Mouse (Mus musculus): ENCODE measurements around the gene Igfn1. TPM values are rescaled to one million over a fixed set of nuclear protein-coding genes. Genes with fewer than 3 reads are reported as not detected.

The Igfn1 gene
- polyA plus RNA-seq, 1 experiment from 2014 or later, result not detected

- H3K4me3 ChIP-seq (ENCODE audit: low read depth, low read length), result no peak overlapping the region
- ATAC-seq (ENCODE audit: insufficient read depth), result no peak
- H3K4me2 ChIP-seq, result no peak overlapping the region
- H3K9me3 ChIP-seq (ENCODE audit: low read depth, low read length), result no peaks in the 10 kb centered on the region
- H3K4me1 ChIP-seq (ENCODE audit: insufficient read depth), result no peaks in the 10 kb centered on the region
- no peak for TF ChIP-seq CTCF (IDR thresholded peaks at IDR 0.05; ENCODE audit: low read depth)
- 62% methylated on average over 18 of the region's 18 CpGs for WGBS
- no peaks in the 10 kb centered on the region; the same call in 1 of the 2 replicates for H3K27me3 ChIP-seq (ENCODE audit: insufficient read depth, low read length)
- H3K9ac ChIP-seq, result no peak overlapping the region
- no peaks in the 10 kb centered on the region for H3K36me3 ChIP-seq (ENCODE audit: insufficient read depth)
- no peak overlapping the region for H3K27ac ChIP-seq (ENCODE audit: low read depth)
- no peak for DNase-seq
These were observed 72.3 kb downstream of the Igfn1 start for GRCm38 (mm10) chr1:135933704-135934293.

DNA sequence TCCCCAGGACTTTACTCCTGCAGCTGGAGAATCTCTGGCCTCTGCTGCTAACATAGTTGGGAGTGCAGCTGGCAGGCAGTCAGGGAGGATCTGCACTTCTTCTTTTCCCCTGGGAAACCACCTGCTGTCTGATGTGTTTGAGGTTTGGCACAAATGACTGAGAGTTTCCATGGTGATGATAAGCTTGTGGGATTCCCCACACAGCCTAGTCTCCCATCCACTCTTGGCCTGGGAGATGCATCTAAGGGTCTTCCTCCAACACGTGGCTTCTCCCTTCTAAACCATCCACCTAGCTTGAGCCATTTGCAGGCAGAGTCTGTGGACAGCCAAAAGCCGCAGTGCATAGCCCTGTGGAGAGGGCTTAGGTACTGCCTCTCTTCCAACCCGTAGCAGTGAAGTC lies 76.3 kb downstream of the Igfn1 start:
- no peak overlapping the region for H3K27ac ChIP-seq (ENCODE audit: low read depth)
- H3K4me3 ChIP-seq (ENCODE audit: low read depth, low read length), result no peak overlapping the region
- no peak overlapping the region for H3K4me2 ChIP-seq
- no peaks in the 10 kb centered on the region for H3K4me1 ChIP-seq (ENCODE audit: insufficient read depth)
- H3K9ac ChIP-seq, result no peak overlapping the region
- H3K27me3 ChIP-seq (ENCODE audit: insufficient read depth, low read length), result no peaks in the 10 kb centered on the region; the same call in 1 of the 2 replicates
- 63% methylated on average over 3 of the region's 3 CpGs for WGBS
- DNase-seq (no peak), ATAC-seq (ENCODE audit: insufficient read depth) (no peak)
- no peaks in the 10 kb centered on the region for H3K9me3 ChIP-seq (ENCODE audit: low read depth, low read length)
- H3K36me3 ChIP-seq (ENCODE audit: insufficient read depth), result no peaks in the 10 kb centered on the region
- no peak for TF ChIP-seq CTCF (IDR thresholded peaks at IDR 0.05; ENCODE audit: low read depth)

DNA sequence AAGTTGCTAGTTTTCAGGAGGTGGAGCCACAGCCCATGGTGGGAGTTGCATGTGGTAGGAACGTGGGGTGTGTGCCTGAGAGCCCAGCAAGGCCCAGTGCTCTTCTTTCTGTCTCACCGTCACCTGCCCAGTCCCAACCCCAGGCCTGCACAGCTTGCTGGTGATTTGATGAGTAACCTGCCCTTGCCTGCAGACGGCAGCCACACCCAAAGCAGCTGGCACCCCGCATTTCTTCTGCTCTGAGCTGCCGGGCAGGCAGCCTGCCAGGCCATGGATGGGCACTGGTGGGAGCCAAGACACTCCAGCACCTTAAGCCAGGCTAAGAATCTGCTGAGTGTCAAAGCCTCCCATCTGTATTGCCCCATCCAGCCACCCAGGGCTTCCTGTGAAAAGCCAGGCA lies 80.3 kb downstream of the Igfn1 start:
- Histone ChIP-seq H3K27ac (ENCODE audit: low read depth) (no peak overlapping the region), H3K9ac (no peak overlapping the region), H3K4me1 (ENCODE audit: insufficient read depth) (no peaks in the 10 kb centered on the region), H3K27me3 (ENCODE audit: insufficient read depth, low read length) (peaks cover 23% of the 10 kb centered on the region; the same call in 1 of the 2 replicates), H3K36me3 (ENCODE audit: insufficient read depth) (no peaks in the 10 kb centered on the region), H3K4me3 (ENCODE audit: low read depth, low read length) (no peak overlapping the region), H3K4me2 (no peak overlapping the region), H3K9me3 (ENCODE audit: low read depth, low read length) (no peaks in the 10 kb centered on the region)
- 54% methylated on average over 5 of the region's 5 CpGs for whole genome bisulfite sequencing
- DNase-seq (no peak), ATAC-seq (ENCODE audit: insufficient read depth) (no peak)
- TF ChIP-seq CTCF (IDR thresholded peaks at IDR 0.05; ENCODE audit: low read depth), result no peak

- WGBS, result 68% methylated on average over 5 of the region's 5 CpGs
- no peak for TF ChIP-seq CTCF (IDR thresholded peaks at IDR 0.05; ENCODE audit: low read depth)
- no peak overlapping the region for H3K27ac ChIP-seq (ENCODE audit: low read depth)
- no peak overlapping the region for H3K4me3 ChIP-seq (ENCODE audit: low read depth, low read length)
- no peak overlapping the region for H3K9ac ChIP-seq
- H3K4me2 ChIP-seq, result no peak overlapping the region
- peaks cover 36% of the 10 kb centered on the region for H3K27me3 ChIP-seq (ENCODE audit: insufficient read depth, low read length)
- H3K9me3 ChIP-seq (ENCODE audit: low read depth, low read length), result no peaks in the 10 kb centered on the region
- H3K4me1 ChIP-seq (ENCODE audit: insufficient read depth), result no peaks in the 10 kb centered on the region
- no peaks in the 10 kb centered on the region for H3K36me3 ChIP-seq (ENCODE audit: insufficient read depth)
- ATAC-seq (ENCODE audit: insufficient read depth) (no peak), DNase-seq (no peak)
These were observed 81.7 kb downstream of the Igfn1 start for GRCm38 (mm10) chr1:135924377-135924994.

DNA sequence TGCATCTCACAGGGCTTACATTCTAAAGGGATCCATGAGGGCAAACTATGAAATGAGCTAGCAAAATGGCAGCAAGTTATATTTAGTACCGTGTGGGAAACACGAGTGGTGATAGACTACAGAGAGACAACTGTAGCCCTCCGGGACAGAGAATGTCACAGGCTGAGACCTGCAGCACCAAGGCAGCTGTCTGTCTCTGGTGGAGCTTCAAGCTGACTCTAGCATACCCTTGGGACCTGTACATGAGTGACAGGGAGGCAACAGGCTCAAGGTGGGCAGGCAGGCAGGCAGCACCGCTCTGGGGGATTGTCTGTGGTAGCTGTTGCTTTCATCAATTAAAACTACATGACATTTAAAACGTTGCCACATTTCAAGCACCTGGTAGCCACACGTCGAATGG lies 82.9 kb downstream of the Igfn1 start:
- no peak overlapping the region for H3K4me3 ChIP-seq (ENCODE audit: low read depth, low read length)
- H3K36me3 ChIP-seq (ENCODE audit: insufficient read depth), result no peaks in the 10 kb centered on the region
- DNase-seq (no peak), ATAC-seq (ENCODE audit: insufficient read depth) (no peak)
- no peaks in the 10 kb centered on the region for H3K4me1 ChIP-seq (ENCODE audit: insufficient read depth)
- no peaks in the 10 kb centered on the region for H3K9me3 ChIP-seq (ENCODE audit: low read depth, low read length)
- peaks cover 49% of the 10 kb centered on the region for H3K27me3 ChIP-seq (ENCODE audit: insufficient read depth, low read length)
- no peak for TF ChIP-seq CTCF (IDR thresholded peaks at IDR 0.05; ENCODE audit: low read depth)
- no peak overlapping the region for H3K4me2 ChIP-seq
- no peak overlapping the region for H3K27ac ChIP-seq (ENCODE audit: low read depth)
- 67% methylated on average over 7 of the region's 7 CpGs for WGBS
- H3K9ac ChIP-seq, result no peak overlapping the region

DNA sequence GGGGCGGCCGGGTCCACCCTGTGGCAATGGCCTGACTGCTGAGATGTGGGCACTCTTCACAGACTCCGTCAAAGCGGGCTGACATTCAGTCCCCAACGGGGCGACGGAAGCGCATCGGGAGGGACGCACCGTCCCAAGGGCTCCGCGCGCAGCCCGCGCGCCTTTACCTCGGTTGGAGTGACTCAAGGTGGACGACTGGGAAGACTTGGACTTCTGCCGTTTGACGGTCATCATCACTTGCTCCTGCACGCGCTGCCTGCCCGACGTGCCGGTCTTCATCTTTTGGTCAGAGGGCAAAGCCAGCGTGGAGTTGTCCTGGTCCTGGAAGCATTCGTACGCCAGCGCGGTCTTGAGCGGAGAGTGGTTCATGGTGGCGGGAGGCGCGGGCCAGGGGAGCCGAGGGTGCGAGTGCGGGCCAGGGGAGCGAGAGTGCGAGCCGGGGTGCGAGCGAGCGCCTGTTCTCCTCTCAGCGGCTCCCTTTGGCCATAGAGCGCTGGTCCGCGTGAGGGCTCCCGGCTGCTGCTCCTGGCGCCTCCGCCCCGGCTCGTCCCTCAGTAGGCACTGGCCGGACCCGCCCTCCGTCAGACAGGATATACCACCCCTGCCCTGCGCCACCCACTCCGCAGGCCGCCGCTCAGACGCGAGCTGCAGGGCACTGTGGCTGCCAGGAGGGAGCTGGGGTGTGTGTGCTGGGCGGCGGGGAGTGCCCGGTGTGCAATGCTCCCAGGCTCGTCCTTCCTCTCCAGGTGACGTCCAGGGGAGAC lies 87.3 kb downstream of the Igfn1 start, which contains the start of gene Pkp1:
Pkp1 (minus strand) TSS at position 564 of the 764 bp plus-strand sequence.
- peak within 1 kb of the TSS; percentile 27 for H3K4me3 ChIP-seq (ENCODE audit: low read depth, low read length)
- H3K36me3 ChIP-seq (ENCODE audit: insufficient read depth), result no peaks in the 10 kb centered on the region
- peaks cover 81% of the 10 kb centered on the region for H3K27me3 ChIP-seq (ENCODE audit: insufficient read depth, low read length)
- no peak within 1 kb of the TSS for H3K27ac ChIP-seq (ENCODE audit: low read depth)
- peak within 1 kb of the TSS; percentile 57 for H3K4me2 ChIP-seq
- no peak for TF ChIP-seq CTCF (IDR thresholded peaks at IDR 0.05; ENCODE audit: low read depth)
- ATAC-seq (ENCODE audit: insufficient read depth) (peak; percentile 60; the same call in 1 of the 2 replicates), DNase-seq (peak; percentile 46)
- H3K9ac ChIP-seq, result no peak within 1 kb of the TSS
- H3K4me1 ChIP-seq (ENCODE audit: insufficient read depth), result no peaks in the 10 kb centered on the region
- WGBS, result under 1% methylated on average over 67 of the region's 67 CpGs
- no peaks in the 10 kb centered on the region for H3K9me3 ChIP-seq (ENCODE audit: low read depth, low read length)

DNA sequence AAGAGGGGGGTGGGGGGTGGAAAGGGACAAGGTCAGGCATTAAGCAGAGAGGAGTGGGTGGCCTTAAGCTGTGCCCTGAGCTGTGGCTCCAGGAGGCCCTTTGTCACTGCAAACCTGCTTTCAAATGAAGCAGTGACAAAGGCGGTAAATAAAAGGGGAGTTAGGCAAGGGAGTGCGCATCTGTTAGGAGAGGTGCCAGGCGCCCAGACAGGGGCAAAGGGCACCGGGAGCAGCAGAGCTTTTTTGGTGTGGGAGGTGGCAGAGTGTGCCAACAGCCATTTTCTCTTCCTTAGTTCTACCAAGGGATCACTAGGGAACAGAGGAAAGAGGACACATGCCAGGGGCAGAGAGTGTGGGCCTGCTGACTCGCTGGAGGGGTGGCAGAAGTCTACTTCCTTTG lies 88.9 kb downstream of the Igfn1 start:
- peaks cover 70% of the 10 kb centered on the region for H3K27me3 ChIP-seq (ENCODE audit: insufficient read depth, low read length)

More for the DNA sequence above, 88.9 kb downstream of the Igfn1 start:
- Histone ChIP-seq H3K4me2 (no peak overlapping the region), H3K4me3 (ENCODE audit: low read depth, low read length) (no peak overlapping the region), H3K27ac (ENCODE audit: low read depth) (no peak overlapping the region), H3K4me1 (ENCODE audit: insufficient read depth) (no peaks in the 10 kb centered on the region), H3K9me3 (ENCODE audit: low read depth, low read length) (no peaks in the 10 kb centered on the region), H3K9ac (no peak overlapping the region), H3K36me3 (ENCODE audit: insufficient read depth) (no peaks in the 10 kb centered on the region)
- ATAC-seq (ENCODE audit: insufficient read depth) (no peak), DNase-seq (no peak)
- no peak for TF ChIP-seq CTCF (IDR thresholded peaks at IDR 0.05; ENCODE audit: low read depth)
- WGBS, result 15% methylated on average over 5 of the region's 5 CpGs
